Mouse (Mus musculus) erythroblast, embryonic 14.5 days (primary cell): Measurements from ENCODE around the gene Bdkrb2. TPM values are rescaled to one million over a fixed set of nuclear protein-coding genes. Genes with fewer than 3 reads are reported as not detected.

Experiments
- H3K27me3 ChIP-seq: 2 replicates; pipeline ENCODE4 v1.6.1; 2012; ENCODE audit warnings: inconsistent platforms; ENCODE audit not compliant: control insufficient read depth
- H3K36me3 ChIP-seq: 2 replicates; pipeline ENCODE4 v1.6.1; 2012; ENCODE audit warnings: mild to moderate bottlenecking, inconsistent platforms; ENCODE audit not compliant: control insufficient read depth
- H3K4me1 ChIP-seq: 2 replicates; pipeline ENCODE4 v1.6.1; 2012; ENCODE audit warnings: inconsistent platforms; ENCODE audit not compliant: control insufficient read depth
- H3K4me3 ChIP-seq: replicated peaks from 2 replicates; pipeline ENCODE3; 2012; ENCODE audit warnings: moderate library complexity, mild to moderate bottlenecking, inconsistent platforms
- H3K9me3 ChIP-seq: 2 replicates; pipeline ENCODE4 v1.6.1; 2012; ENCODE audit warnings: low read length, inconsistent platforms, mixed read lengths; ENCODE audit not compliant: control insufficient read depth
- GATA1 ChIP-seq: IDR thresholded peaks from 2 replicates; pipeline ENCODE4 v1.6.1; 2012; ENCODE audit warnings: low read length, inconsistent platforms, mixed read lengths
- TAL1 ChIP-seq: IDR thresholded peaks from 3 replicates; pipeline ENCODE4 v1.6.1; 2012; ENCODE audit warnings: low read length, inconsistent platforms, mixed read lengths
- polyA plus RNA-seq: library from polyadenylated mRNA; stranded (reverse); fragments of >175 nt; gene quantifications from 2 replicates; pipeline ENCODE4 v1.2.3, GENCODE M21; 2012

Gene Bdkrb2
- polyA plus RNA-seq, 1 experiment = not detected

GRCm38 (mm10) chr12:105544872-105545271, 18.2 kb upstream of the Bdkrb2 start:
- Histone ChIP-seq H3K9me3 (no peaks in the 10 kb centered on the region), H3K36me3 (no peaks in the 10 kb centered on the region), H3K27me3 (no peaks in the 10 kb centered on the region), H3K4me1 (no peaks in the 10 kb centered on the region), H3K4me3 (no peak overlapping the region)
- TF ChIP-seq GATA1 (no peak), TAL1 (no peak)

- Histone ChIP-seq H3K9me3 (no peaks in the 10 kb centered on the region), H3K36me3 (no peaks in the 10 kb centered on the region), H3K27me3 (no peaks in the 10 kb centered on the region), H3K4me1 (no peaks in the 10 kb centered on the region), H3K4me3 (no peak overlapping the region)
- TF ChIP-seq GATA1 (no peak), TAL1 (no peak)
Observed at GRCm38 (mm10) chr12:105545696-105546435, 17.2 kb upstream of the Bdkrb2 start.

- no peak overlapping the region for H3K4me3 ChIP-seq
- H3K27me3 ChIP-seq = no peaks in the 10 kb centered on the region
- no peaks in the 10 kb centered on the region for H3K36me3 ChIP-seq
- H3K4me1 ChIP-seq = no peaks in the 10 kb centered on the region
- H3K9me3 ChIP-seq = no peaks in the 10 kb centered on the region
- TF ChIP-seq GATA1 = no peak
Observed at GRCm38 (mm10) chr12:105546538-105546937, 16.5 kb upstream of the Bdkrb2 start.

- H3K27me3 ChIP-seq = no peaks in the 10 kb centered on the region
- H3K4me3 ChIP-seq = no peak overlapping the region
- H3K36me3 ChIP-seq = no peaks in the 10 kb centered on the region
- H3K4me1 ChIP-seq = no peaks in the 10 kb centered on the region
- H3K9me3 ChIP-seq = no peaks in the 10 kb centered on the region
- TF ChIP-seq TAL1 (no peak), GATA1 (no peak)
Observed at GRCm38 (mm10) chr12:105547151-105547550, 15.9 kb upstream of the Bdkrb2 start.

- Histone ChIP-seq H3K27me3 (no peaks in the 10 kb centered on the region), H3K4me3 (no peak overlapping the region), H3K4me1 (no peaks in the 10 kb centered on the region), H3K9me3 (no peaks in the 10 kb centered on the region), H3K36me3 (no peaks in the 10 kb centered on the region)
- TF ChIP-seq TAL1 (no peak), GATA1 (no peak)
Observed at GRCm38 (mm10) chr12:105548001-105548400, 15.0 kb upstream of the Bdkrb2 start.

GRCm38 (mm10) chr12:105548881-105549280, 14.1 kb upstream of the Bdkrb2 start:
- Histone ChIP-seq H3K9me3 (no peaks in the 10 kb centered on the region), H3K4me3 (no peak overlapping the region), H3K4me1 (no peaks in the 10 kb centered on the region), H3K27me3 (no peaks in the 10 kb centered on the region), H3K36me3 (no peaks in the 10 kb centered on the region)
- no peak for TF ChIP-seq GATA1
- TF ChIP-seq TAL1 = no peak

GRCm38 (mm10) chr12:105549835-105550802, 12.9 kb upstream of the Bdkrb2 start:
- TF ChIP-seq TAL1 (no peak; the same call in 2 of the 3 replicates), GATA1 (no peak)
- no peaks in the 10 kb centered on the region for H3K27me3 ChIP-seq
- no peaks in the 10 kb centered on the region for H3K4me1 ChIP-seq
- no peaks in the 10 kb centered on the region for H3K36me3 ChIP-seq
- H3K9me3 ChIP-seq = no peaks in the 10 kb centered on the region
- no peak overlapping the region for H3K4me3 ChIP-seq

GRCm38 (mm10) chr12:105551551-105551989, 11.5 kb upstream of the Bdkrb2 start:
- Histone ChIP-seq H3K27me3 (no peaks in the 10 kb centered on the region), H3K36me3 (no peaks in the 10 kb centered on the region), H3K4me3 (no peak overlapping the region), H3K4me1 (no peaks in the 10 kb centered on the region), H3K9me3 (no peaks in the 10 kb centered on the region)
- TF ChIP-seq TAL1 (no peak), GATA1 (no peak)

- H3K4me1 ChIP-seq = no peaks in the 10 kb centered on the region
- no peaks in the 10 kb centered on the region for H3K27me3 ChIP-seq
- no peak overlapping the region for H3K4me3 ChIP-seq
- no peaks in the 10 kb centered on the region for H3K36me3 ChIP-seq
- H3K9me3 ChIP-seq = 0 out of 2 replicates have a peak, but pooled peaks cover 2% of the 10 kb centered on the region
- TF ChIP-seq TAL1 (no peak), GATA1 (no peak)
Observed at GRCm38 (mm10) chr12:105554151-105554772, 8.8 kb upstream of the Bdkrb2 start.
